Mouse (Mus musculus) heart, embryonic 13.5 days (tissue): ENCODE data around the gene March7. TPM values are rescaled to one million over a fixed set of nuclear protein-coding genes. Genes with fewer than 3 reads are reported as not detected.

ENCODE experiments used
- ATAC-seq: fragments of 200-750 bp; cut with Nextera tagmentation; 2 replicates; pipeline ENCODE4 v1.8.0; 2017; ENCODE audit warnings: moderate TSS enrichment; ENCODE audit not compliant: insufficient number of reproducible peaks, low FRiP score, low TSS enrichment; ENCODE audit errors: extremely low read depth
- H3K27ac ChIP-seq: fragments of 300-500 bp; sonication (generic); replicated peaks from 2 replicates; pipeline ENCODE4 v1.5.1; 2015; ENCODE audit warnings: moderate library complexity, mild to moderate bottlenecking, inconsistent platforms
- H3K27me3 ChIP-seq: fragments of 300-500 bp; sonication (generic); replicated peaks from 2 replicates; pipeline ENCODE4 v1.6.1; 2015; ENCODE audit warnings: mild to moderate bottlenecking, inconsistent platforms
- H3K36me3 ChIP-seq: fragments of 300-500 bp; sonication (generic); 2 replicates; pipeline ENCODE4 v1.6.1; 2015; ENCODE audit warnings: mild to moderate bottlenecking, inconsistent platforms
- H3K4me1 ChIP-seq: fragments of 300-500 bp; sonication (generic); 2 replicates; pipeline ENCODE4 v1.6.1; 2015; ENCODE audit warnings: inconsistent platforms
- H3K4me2 ChIP-seq: fragments of 300-500 bp; sonication (generic); 2 replicates; pipeline ENCODE4 v1.6.1; 2015; ENCODE audit warnings: inconsistent platforms, mild to moderate bottlenecking, moderate library complexity
- H3K4me3 ChIP-seq: fragments of 300-500 bp; sonication (generic); 2 replicates; pipeline ENCODE4 v1.5.1; 2015; ENCODE audit warnings: moderate library complexity, mild to moderate bottlenecking, inconsistent platforms
- H3K9ac ChIP-seq: fragments of 300-500 bp; sonication (generic); 2 replicates; pipeline ENCODE4 v1.6.1; 2015; ENCODE audit warnings: inconsistent platforms, mild to moderate bottlenecking, moderate library complexity
- H3K9me3 ChIP-seq: fragments of 300-500 bp; sonication (generic); 2 replicates; pipeline ENCODE4 v1.6.1; 2016; ENCODE audit warnings: inconsistent platforms
- WGBS: fragments of 180-500 bp; shearing (Covaris S2); methylation state at CpG from one replicate; pipeline ENCODE4 v1.1.7; 2015; ENCODE audit warnings: mixed read lengths; 5-methylcytosine and 5-hydroxymethylcytosine counted together
- polyA plus RNA-seq: library from polyadenylated mRNA; unstranded; fragments of >200 nt; fragmentation: Nextera tagmentation; extraction: Ambion mirVana; gene quantifications from 2 replicates; pipeline ENCODE4 v1.2.1, GENCODE M21; 2015

March7 gene
- polyA plus RNA-seq, 1 experiment from 2014 or later = 49.3 TPM

DNA sequence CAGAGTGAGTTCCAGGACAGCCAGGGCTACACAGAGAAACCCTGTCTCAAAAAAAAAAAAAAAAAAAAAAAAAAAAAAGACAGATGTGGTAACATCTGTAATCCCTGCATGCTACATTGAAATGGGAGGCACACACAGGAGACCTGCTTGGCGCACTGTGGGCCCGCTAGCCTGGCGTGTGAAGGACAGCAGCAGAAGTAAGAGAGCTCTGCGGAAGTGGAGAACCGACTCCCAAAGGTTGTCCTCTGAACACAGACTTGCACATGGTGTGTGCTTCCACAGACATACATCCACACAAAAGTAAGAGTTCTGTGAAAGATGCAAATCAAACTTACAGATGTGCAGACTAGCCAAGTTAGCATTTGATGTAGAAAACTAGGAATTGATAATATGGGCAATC lies 49.5 kb downstream of the March7 start:
- Histone ChIP-seq H3K4me2 (no peak overlapping the region), H3K4me1 (no peaks in the 10 kb centered on the region), H3K4me3 (no peak overlapping the region), H3K9me3 (no peaks in the 10 kb centered on the region), H3K9ac (no peak overlapping the region), H3K27ac (no peak overlapping the region), H3K27me3 (no peaks in the 10 kb centered on the region), H3K36me3 (peaks cover 10% of the 10 kb centered on the region)
- WGBS = 89% methylated on average over 5 of the region's 5 CpGs
- ATAC-seq = no peak

DNA sequence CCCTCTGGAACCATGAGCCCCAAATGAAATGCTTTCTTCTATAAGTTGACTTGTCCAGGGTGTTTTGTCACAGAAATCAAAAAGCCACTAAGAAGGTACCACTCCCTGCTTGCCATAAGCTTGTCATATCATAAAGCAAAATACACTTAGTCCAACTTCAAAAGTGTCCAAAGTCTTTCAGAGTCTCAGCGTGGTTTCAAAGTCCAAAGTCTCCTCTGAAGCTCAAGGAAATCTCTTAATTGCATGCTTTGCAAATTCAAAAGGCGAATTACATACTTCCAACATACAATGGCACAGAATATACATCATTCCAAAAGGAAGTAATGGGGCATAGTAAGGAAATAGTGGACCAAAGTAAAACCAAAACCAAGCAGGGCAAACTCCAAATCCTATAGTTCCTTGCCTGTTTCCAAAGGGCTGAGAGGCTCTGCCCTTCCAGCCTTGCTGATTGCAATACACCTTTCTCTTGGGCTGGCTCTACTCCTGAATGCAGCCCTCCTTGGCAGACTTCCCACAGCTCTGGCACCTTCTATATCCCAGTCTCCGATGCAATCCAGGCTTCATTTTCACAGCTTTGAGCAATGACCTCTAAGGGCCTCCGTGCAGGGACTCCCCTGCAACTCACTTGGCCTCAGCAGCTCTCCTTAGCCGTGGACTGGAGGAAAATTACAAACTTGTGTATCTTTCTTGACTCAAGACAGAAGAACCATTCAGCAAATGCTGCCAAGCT lies 51.1 kb downstream of the March7 start:
- no peak overlapping the region for H3K4me2 ChIP-seq

DNA sequence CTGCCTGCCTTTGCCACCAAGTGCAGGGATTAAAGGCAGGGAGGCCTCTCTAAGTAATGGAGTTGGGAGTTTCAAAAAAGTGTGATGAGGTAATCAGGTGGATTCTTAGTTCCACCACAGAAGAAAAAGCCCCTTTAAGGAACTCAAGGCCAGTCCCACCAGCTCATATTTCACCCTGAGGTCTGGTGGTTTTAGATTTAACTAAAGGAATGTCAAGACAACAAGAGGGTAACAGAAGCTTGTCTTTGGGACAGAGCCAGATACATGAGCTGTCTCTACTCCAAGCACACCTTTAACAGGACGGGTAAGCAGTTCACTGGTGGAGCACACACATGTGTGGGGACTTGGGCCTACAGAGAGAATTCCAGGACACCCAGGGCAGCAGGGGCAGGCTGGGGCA lies 57.9 kb downstream of the March7 start:
- no peaks in the 10 kb centered on the region for H3K27me3 ChIP-seq
- no peaks in the 10 kb centered on the region for H3K36me3 ChIP-seq
- ATAC-seq = no peak
- peaks cover 13% of the 10 kb centered on the region; the same call in 1 of the 2 replicates for H3K4me1 ChIP-seq
- WGBS = 24% methylated on average over 1 of the region's 1 CpGs
- no peak overlapping the region for H3K4me3 ChIP-seq
- H3K4me2 ChIP-seq = no peak overlapping the region
- no peaks in the 10 kb centered on the region for H3K9me3 ChIP-seq
- peak overlapping the region; percentile 24 for H3K27ac ChIP-seq
- no peak overlapping the region for H3K9ac ChIP-seq

More for the DNA sequence above, 51.1 kb downstream of the March7 start:
- Histone ChIP-seq H3K9ac (no peak overlapping the region), H3K4me1 (no peaks in the 10 kb centered on the region), H3K27ac (no peak overlapping the region), H3K36me3 (0 out of 2 replicates have a peak, but pooled peaks cover 2% of the 10 kb centered on the region), H3K4me3 (no peak overlapping the region), H3K27me3 (no peaks in the 10 kb centered on the region), H3K9me3 (no peaks in the 10 kb centered on the region)
- WGBS = 62% methylated on average over 5 of the region's 5 CpGs
- no peak for ATAC-seq

DNA sequence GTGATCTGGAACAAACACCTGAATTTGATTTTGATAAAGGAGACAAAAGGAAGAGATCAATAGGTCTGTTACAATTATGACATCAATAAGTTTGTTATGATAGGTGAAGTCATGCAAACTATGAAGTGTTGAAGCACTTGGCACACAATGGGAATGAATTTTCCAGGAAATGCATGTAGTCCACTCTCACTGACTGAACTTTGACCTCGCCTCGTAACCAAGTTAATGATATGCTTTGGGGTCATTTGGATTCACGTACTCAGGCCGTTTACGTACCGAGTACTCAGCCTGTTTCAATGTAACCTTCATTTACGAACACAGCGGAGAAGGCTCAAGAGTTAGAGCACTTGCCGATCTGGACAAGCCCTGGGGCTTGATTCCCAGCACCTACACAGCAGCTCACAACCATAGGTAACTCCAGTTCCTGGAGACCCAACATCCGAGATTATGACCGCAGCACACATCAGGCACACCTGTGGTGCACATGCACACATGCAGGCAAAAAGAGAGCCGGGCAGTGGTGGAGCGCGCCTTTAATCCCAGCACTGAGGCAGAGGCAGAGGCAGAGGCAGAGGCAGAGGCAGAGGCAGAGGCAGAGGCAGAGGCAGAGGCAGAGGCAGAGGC lies 60.3 kb downstream of the March7 start:
- no peaks in the 10 kb centered on the region; the same call in 1 of the 2 replicates for H3K36me3 ChIP-seq
- 85% methylated on average over 14 of the region's 14 CpGs for WGBS
- peaks cover 5% of the 10 kb centered on the region; the same call in 1 of the 2 replicates for H3K9me3 ChIP-seq
- no peaks in the 10 kb centered on the region for H3K27me3 ChIP-seq
- H3K4me3 ChIP-seq = no peak overlapping the region
- H3K9ac ChIP-seq = no peak overlapping the region
- H3K27ac ChIP-seq = no peak overlapping the region
- H3K4me2 ChIP-seq = no peak overlapping the region
- H3K4me1 ChIP-seq = peaks cover 13% of the 10 kb centered on the region; the same call in 1 of the 2 replicates
- no peak for ATAC-seq

DNA sequence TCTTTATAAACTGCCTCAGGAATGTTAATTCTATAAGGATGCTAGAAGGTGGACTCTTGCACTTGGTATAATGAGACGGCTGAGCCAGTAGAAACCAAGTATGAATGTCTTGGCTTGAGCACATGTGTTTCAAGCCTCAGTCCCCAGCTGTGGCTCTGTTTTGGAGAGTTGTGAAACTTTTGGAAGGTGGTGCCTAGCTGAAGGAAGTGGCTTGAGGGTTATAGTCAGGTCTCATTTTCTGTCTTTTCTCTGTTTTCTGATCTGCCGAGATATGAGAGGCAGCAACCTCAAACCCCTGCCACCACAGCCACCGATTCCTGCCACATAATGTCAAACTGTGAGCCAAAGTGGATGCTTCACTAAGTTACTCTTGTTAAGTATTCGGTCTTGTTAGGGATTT lies 68.9 kb downstream of the March7 start:
- H3K27ac ChIP-seq = no peak overlapping the region
- no peak overlapping the region for H3K4me3 ChIP-seq
- ATAC-seq = no peak
- H3K4me1 ChIP-seq = peaks cover 9% of the 10 kb centered on the region
- H3K9ac ChIP-seq = no peak overlapping the region
- no peaks in the 10 kb centered on the region for H3K9me3 ChIP-seq
- 84% methylated on average over 4 of the region's 4 CpGs for WGBS
- no peak overlapping the region for H3K4me2 ChIP-seq
- no peaks in the 10 kb centered on the region for H3K36me3 ChIP-seq
- no peaks in the 10 kb centered on the region for H3K27me3 ChIP-seq

DNA sequence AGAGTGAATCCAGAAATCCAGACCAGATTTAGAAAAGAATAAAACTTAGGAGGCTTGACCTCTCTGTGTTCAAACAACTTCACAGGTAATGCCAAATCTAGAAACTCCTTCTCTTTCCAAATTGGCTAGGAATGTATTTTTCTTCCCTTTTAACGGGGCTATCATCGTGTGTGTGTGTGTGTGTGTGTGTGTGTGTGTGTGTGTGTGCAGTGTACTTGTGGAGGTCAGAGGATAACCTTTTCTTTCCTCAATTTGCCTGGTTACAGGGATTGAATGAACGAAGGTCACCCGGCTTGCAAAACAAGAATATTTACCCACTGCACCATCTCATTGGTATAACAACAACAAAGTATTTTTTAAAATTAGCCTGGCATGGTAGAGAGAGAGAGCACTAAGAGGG lies 72.9 kb downstream of the March7 start:
- H3K27me3 ChIP-seq = 0 out of 2 replicates have a peak, but pooled peaks cover 3% of the 10 kb centered on the region
- no peak overlapping the region for H3K4me3 ChIP-seq
- no peaks in the 10 kb centered on the region; the same call in 1 of the 2 replicates for H3K9me3 ChIP-seq
- H3K9ac ChIP-seq = 0 out of 2 replicates have a peak overlapping the region, but pooled peaks have one; percentile 71
- peak overlapping the region; percentile 75; the same call in 1 of the 2 replicates for H3K4me2 ChIP-seq
- H3K27ac ChIP-seq = no peak overlapping the region
- 78% methylated on average over 4 of the region's 4 CpGs for WGBS
- ATAC-seq = no peak
- H3K4me1 ChIP-seq = peaks cover 18% of the 10 kb centered on the region
- no peaks in the 10 kb centered on the region for H3K36me3 ChIP-seq

DNA sequence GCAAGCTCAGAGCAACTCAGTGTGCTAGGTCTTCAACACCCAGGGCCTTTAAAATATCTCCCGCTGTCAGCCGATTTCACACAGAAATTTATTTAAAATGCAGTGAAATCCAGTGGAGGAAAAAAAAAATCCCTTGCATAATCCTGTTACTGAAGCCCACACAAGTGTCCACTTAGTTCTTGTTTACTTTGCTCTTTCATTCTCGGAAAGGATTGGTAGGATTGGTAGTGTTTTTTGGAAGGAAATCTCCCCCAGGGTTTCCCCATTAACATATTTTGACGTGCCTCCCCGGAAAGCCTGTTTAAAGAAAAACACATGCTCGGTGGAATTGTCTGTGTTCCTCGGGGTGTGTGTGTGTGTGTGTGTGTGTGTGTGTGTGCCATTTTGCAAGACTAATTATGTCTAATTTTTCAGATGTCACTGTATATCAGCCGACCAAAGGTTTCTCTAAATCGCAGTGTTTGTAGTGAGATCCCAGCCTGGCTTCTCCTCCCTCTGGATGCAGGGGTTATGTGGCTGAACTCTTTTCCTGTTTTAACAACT lies 73.6 kb downstream of the March7 start:
- no peaks in the 10 kb centered on the region; the same call in 1 of the 2 replicates for H3K9me3 ChIP-seq
- H3K36me3 ChIP-seq = no peaks in the 10 kb centered on the region
- peak overlapping the region; percentile 71 for H3K9ac ChIP-seq
- ATAC-seq = no peak
- WGBS = 18% methylated on average over 9 of the region's 9 CpGs
- H3K27ac ChIP-seq = no peak overlapping the region
- peaks cover 18% of the 10 kb centered on the region for H3K4me1 ChIP-seq
- peak overlapping the region; percentile 75 for H3K4me2 ChIP-seq
- peak overlapping the region; percentile 53 for H3K4me3 ChIP-seq
- 0 out of 2 replicates have a peak, but pooled peaks cover 3% of the 10 kb centered on the region for H3K27me3 ChIP-seq

DNA sequence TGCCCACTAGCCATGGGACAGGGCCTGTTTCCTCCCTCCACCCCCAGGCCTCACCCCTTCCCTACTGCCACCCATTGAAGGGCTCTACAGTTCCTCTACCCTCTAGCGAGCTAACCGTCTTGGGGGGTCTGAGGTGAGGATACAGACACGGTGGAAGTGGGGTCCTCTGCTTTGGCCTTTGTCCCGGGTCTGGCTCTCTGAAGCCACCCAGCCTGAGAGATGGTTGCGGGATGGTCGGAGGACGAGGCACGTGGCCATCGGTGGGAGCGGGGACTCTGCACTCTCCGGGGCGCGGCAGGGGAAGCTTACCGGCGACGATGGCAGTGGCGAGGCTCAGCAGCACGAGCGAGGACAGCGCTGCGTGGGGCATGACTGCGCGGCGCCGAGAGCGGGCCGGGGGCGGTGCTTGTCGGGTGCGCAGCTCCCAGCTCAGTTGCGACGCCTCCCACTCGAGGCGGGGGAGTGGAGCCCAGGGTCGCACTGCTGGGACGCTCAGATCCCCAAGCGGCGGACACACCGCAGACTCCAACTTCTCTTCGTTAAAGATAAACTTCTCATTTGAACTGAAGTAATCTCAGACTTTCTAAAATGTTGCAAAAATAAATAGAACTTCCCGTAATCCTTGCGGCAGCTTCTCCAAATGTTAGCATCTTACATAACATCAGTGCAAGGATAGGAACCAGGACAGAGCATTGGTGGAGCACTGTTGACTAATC lies 74.2 kb downstream of the March7 start:
- H3K4me1 ChIP-seq = peaks cover 18% of the 10 kb centered on the region
- H3K27me3 ChIP-seq = 0 out of 2 replicates have a peak, but pooled peaks cover 3% of the 10 kb centered on the region
- peak overlapping the region; percentile 71 for H3K9ac ChIP-seq
- WGBS = 1% methylated on average over 41 of the region's 42 CpGs
- H3K4me2 ChIP-seq = peak overlapping the region; percentile 75
- peak; percentile 54; the same call in 1 of the 2 replicates for ATAC-seq
- peak overlapping the region; percentile 53 for H3K4me3 ChIP-seq
- no peaks in the 10 kb centered on the region for H3K36me3 ChIP-seq
- no peak overlapping the region for H3K27ac ChIP-seq
- no peaks in the 10 kb centered on the region; the same call in 1 of the 2 replicates for H3K9me3 ChIP-seq

DNA sequence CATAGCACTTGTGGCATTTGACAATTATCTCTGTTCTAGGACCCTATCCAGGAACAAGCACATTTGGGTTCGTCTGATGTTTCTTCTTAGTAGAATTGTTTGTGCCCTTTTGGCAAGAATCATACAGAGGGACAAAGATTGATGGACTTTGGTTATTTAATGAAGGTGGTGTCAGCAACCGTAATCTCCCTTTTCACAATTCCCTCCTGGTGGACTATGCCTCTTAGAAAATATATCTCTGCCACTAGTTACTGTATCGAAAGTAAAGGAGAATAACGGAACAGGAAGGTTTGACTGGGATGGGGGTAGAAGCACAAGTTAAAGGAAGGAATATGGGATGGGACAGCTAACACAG lies 74.8 kb downstream of the March7 start, which contains the start of gene Cd302:
Gene Cd302, minus strand, starts transcription at position 22 of the 355 bp plus-strand sequence.
- Histone ChIP-seq H3K27ac (no peak within 1 kb of the TSS), H3K4me3 (peak within 1 kb of the TSS; percentile 53), H3K9ac (peak within 1 kb of the TSS; percentile 71), H3K4me1 (peaks cover 18% of the 10 kb centered on the region), H3K27me3 (0 out of 2 replicates have a peak, but pooled peaks cover 3% of the 10 kb centered on the region), H3K36me3 (no peaks in the 10 kb centered on the region), H3K4me2 (peak within 1 kb of the TSS; percentile 75), H3K9me3 (no peaks in the 10 kb centered on the region; the same call in 1 of the 2 replicates)
- 40% methylated on average over 4 of the region's 4 CpGs for WGBS
- ATAC-seq = no peak

DNA sequence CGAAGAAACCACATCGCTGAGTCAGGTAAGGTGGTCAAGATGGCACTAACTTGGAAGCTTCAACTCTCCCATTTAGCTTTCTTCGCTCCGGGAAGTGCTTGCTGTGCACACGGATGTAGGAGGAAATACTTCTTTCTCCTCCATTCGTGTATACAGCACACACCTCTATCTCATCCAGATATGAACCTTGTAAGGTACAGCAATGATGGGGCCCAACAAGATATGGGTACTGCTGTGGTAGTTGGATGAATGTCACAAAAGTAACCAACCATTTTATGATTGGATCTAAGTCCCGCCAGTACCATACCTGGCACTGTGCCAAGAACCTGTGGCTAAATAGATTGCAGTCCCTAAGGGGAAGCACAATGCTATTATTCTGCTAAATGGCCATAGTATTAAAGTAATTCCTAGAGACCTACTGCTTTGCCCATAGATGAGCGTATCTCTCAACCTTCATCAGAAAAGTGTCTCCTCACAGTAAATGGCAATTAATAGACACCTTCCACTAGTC lies 75.5 kb downstream of the March7 start:
- ATAC-seq = no peak
- Histone ChIP-seq H3K4me1 (peaks cover 18% of the 10 kb centered on the region), H3K9ac (no peak overlapping the region), H3K27ac (no peak overlapping the region), H3K4me2 (no peak overlapping the region), H3K4me3 (no peak overlapping the region), H3K27me3 (0 out of 2 replicates have a peak, but pooled peaks cover 3% of the 10 kb centered on the region), H3K9me3 (no peaks in the 10 kb centered on the region; the same call in 1 of the 2 replicates), H3K36me3 (no peaks in the 10 kb centered on the region)
- 80% methylated on average over 8 of the region's 8 CpGs for WGBS
